Mouse (Mus musculus): ENCODE results near the gene Cir1. TPM values are rescaled to one million over a fixed set of nuclear protein-coding genes. Genes with fewer than 3 reads are reported as not detected.

Gene Cir1
- polyA plus RNA-seq, 1 experiment: 3.6 TPM

DNA sequence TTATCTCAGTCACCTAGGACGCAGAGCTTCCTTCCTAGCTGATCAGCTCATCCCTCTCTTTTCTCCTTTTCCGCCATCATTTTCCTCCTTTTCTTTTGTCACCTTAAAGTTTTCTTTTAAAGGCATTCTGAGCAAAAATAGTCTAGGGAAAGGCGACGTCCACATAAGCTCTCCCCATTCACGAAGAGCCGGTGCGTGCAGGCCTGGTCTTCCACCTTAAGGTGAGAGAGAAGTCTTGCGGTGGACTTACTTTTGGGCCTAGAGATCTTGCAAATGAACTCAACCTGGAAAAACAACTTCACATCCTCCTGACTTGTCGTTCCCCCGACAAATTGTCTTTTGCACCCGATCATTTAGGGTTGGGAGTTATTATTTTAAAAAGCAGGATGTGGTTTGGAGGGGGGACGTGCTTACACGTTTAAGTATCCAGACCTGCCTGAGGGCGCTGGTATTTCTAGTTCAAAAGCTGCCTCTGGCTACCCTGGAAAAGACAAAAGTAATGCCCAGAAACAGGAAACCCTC lies 42.4 kb downstream of the Cir1 start:
- H3K4me3 ChIP-seq (ENCODE audit: control insufficient read depth, insufficient read depth, low read length): no peak overlapping the region
- H3K36me3 ChIP-seq (ENCODE audit: control insufficient read depth, insufficient read depth, low read length): no peaks in the 10 kb centered on the region
- no peak overlapping the region for H3K27ac ChIP-seq (ENCODE audit: control insufficient read depth, insufficient read depth, low read length)
- H3K4me1 ChIP-seq (replicated peaks; ENCODE audit: control insufficient read depth, insufficient read depth, low read length): peaks cover 42% of the 10 kb centered on the region
- 3% methylated on average over 14 of the region's 14 CpGs for WGBS
- peaks cover 53% of the 10 kb centered on the region for H3K27me3 ChIP-seq (ENCODE audit: control insufficient read depth, insufficient read depth, low read length)
- DNase-seq: no peak
- TF ChIP-seq POLR2A (IDR thresholded peaks at IDR 0.05; ENCODE audit: control insufficient read depth, extremely low read depth, insufficient read depth, low read length, poor library complexity): no peak
- TF ChIP-seq CTCF (IDR thresholded peaks at IDR 0.05; ENCODE audit: borderline replicate concordance, control insufficient read depth, extremely low read depth, insufficient read depth, low read length, poor library complexity): no peak

DNA sequence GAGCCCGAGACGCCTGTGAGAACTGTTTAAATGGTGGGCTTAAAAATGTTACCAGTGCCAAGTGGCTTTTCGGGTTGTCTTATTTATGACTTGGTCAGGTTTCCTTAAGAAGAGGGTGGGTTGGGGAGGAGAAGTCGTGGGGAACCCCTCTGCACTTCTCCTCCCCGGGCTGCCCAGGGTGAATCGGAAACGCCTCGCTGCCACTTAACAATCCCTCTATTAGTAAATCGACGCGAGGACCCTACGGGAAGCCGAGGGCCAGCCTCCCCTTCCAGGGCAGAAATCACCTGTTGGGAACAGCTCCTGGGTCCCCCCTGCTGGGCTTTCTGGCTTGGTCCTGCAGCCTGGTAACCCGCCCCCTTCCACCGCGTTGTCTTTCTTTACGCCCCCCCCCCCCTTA lies 42.8 kb downstream of the Cir1 start:
- peaks cover 52% of the 10 kb centered on the region for H3K27me3 ChIP-seq (ENCODE audit: control insufficient read depth, insufficient read depth, low read length)
- no peaks in the 10 kb centered on the region for H3K36me3 ChIP-seq (ENCODE audit: control insufficient read depth, insufficient read depth, low read length)
- H3K27ac ChIP-seq (ENCODE audit: control insufficient read depth, insufficient read depth, low read length): no peak overlapping the region
- H3K4me3 ChIP-seq (ENCODE audit: control insufficient read depth, insufficient read depth, low read length): no peak overlapping the region
- peaks cover 41% of the 10 kb centered on the region for H3K4me1 ChIP-seq (replicated peaks; ENCODE audit: control insufficient read depth, insufficient read depth, low read length)
- no peak for DNase-seq
- TF ChIP-seq POLR2A (IDR thresholded peaks at IDR 0.05; ENCODE audit: control insufficient read depth, extremely low read depth, insufficient read depth, low read length, poor library complexity): no peak
- 5% methylated on average over 17 of the region's 17 CpGs for WGBS

GRCm38 (mm10) chr2:73268836-73269395 lies 43.6 kb downstream of the Cir1 start:
- DNase-seq: no peak
- no peak overlapping the region for H3K27ac ChIP-seq (ENCODE audit: control insufficient read depth, insufficient read depth, low read length)
- H3K4me1 ChIP-seq (replicated peaks; ENCODE audit: control insufficient read depth, insufficient read depth, low read length): peaks cover 34% of the 10 kb centered on the region
- 11% methylated on average over 8 of the region's 8 CpGs for WGBS
- no peaks in the 10 kb centered on the region for H3K36me3 ChIP-seq (ENCODE audit: control insufficient read depth, insufficient read depth, low read length)
- TF ChIP-seq POLR2A (IDR thresholded peaks at IDR 0.05; ENCODE audit: control insufficient read depth, extremely low read depth, insufficient read depth, low read length, poor library complexity): no peak
- TF ChIP-seq CTCF (IDR thresholded peaks at IDR 0.05; ENCODE audit: borderline replicate concordance, control insufficient read depth, extremely low read depth, insufficient read depth, low read length, poor library complexity): no peak
- no peak overlapping the region for H3K4me3 ChIP-seq (ENCODE audit: control insufficient read depth, insufficient read depth, low read length)
- H3K27me3 ChIP-seq (ENCODE audit: control insufficient read depth, insufficient read depth, low read length): peaks cover 46% of the 10 kb centered on the region

DNA sequence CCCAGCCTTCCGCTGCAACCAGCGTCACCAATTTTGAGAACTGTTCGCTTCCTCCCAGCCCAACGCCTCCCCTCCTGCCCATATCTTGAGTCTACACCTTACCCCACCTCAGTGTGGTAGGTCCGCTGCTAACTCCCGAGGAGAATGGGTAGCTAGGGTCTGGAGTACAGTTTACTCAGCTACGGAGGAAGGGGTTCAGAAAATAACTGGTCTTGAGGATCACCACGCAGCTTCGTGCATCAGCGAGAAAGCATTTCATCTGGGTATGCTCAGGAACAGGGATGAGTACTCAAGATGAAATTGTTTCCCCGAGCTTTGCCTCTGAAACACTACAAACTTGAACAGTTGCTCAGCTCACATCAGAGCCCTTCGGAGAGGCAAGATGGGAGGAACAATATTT lies 44.2 kb downstream of the Cir1 start:
- WGBS: 10% methylated on average over 12 of the region's 12 CpGs
- H3K4me1 ChIP-seq (replicated peaks; ENCODE audit: control insufficient read depth, insufficient read depth, low read length): peaks cover 28% of the 10 kb centered on the region
- no peak overlapping the region for H3K4me3 ChIP-seq (ENCODE audit: control insufficient read depth, insufficient read depth, low read length)
- peaks cover 45% of the 10 kb centered on the region for H3K27me3 ChIP-seq (ENCODE audit: control insufficient read depth, insufficient read depth, low read length)
- H3K27ac ChIP-seq (ENCODE audit: control insufficient read depth, insufficient read depth, low read length): no peak overlapping the region
- DNase-seq: no peak
- no peaks in the 10 kb centered on the region for H3K36me3 ChIP-seq (ENCODE audit: control insufficient read depth, insufficient read depth, low read length)
- TF ChIP-seq POLR2A (IDR thresholded peaks at IDR 0.05; ENCODE audit: control insufficient read depth, extremely low read depth, insufficient read depth, low read length, poor library complexity) (no peak), CTCF (IDR thresholded peaks at IDR 0.05; ENCODE audit: borderline replicate concordance, control insufficient read depth, extremely low read depth, insufficient read depth, low read length, poor library complexity) (no peak)

DNA sequence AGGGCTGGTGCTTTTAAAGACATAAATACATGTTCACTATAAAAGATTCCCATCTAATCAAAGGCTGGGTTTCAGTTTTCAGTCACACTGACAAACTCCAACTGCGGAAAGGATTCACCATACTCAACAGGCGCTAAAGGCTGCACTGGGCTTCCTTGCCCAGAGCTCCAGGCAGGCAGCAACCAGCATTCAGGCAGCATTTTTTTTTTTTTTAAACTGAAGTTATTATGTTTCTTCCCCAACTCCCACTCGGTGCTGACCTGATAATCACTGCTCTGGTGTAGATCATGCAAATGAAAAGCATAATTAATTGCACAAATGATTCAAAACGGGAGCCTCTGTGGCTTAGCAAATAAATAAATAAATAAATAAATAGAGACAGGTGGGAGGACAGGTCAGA lies 44.7 kb downstream of the Cir1 start:
- whole genome bisulfite sequencing: 14% methylated on average over 4 of the region's 4 CpGs
- no peaks in the 10 kb centered on the region for H3K36me3 ChIP-seq (ENCODE audit: control insufficient read depth, insufficient read depth, low read length)
- H3K27me3 ChIP-seq (ENCODE audit: control insufficient read depth, insufficient read depth, low read length): peaks cover 44% of the 10 kb centered on the region
- no peak for DNase-seq
- H3K27ac ChIP-seq (ENCODE audit: control insufficient read depth, insufficient read depth, low read length): no peak overlapping the region
- H3K4me3 ChIP-seq (ENCODE audit: control insufficient read depth, insufficient read depth, low read length): no peak overlapping the region
- peaks cover 23% of the 10 kb centered on the region for H3K4me1 ChIP-seq (replicated peaks; ENCODE audit: control insufficient read depth, insufficient read depth, low read length)
- TF ChIP-seq CTCF (IDR thresholded peaks at IDR 0.05; ENCODE audit: borderline replicate concordance, control insufficient read depth, extremely low read depth, insufficient read depth, low read length, poor library complexity): no peak
- no peak for TF ChIP-seq POLR2A (IDR thresholded peaks at IDR 0.05; ENCODE audit: control insufficient read depth, extremely low read depth, insufficient read depth, low read length, poor library complexity)

DNA sequence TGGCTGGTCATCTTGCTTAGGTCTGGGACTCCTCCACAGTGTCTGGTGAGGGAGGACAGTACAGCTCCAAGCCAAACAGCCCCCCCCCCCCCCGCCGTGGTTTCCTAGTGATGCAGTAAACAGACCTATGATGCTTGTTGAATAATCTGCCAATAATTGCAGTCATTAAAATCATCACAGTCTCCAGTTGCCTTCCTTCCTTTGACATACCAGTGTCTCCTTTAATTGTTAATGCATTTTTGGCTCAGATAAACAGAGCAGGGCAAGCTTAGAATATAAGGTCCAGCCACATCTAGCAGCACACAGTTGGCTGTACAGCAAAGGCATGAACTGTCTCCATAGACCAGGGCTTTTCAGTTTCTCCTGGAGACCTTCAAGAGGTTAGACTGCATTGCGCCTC lies 45.3 kb downstream of the Cir1 start:
- no peaks in the 10 kb centered on the region for H3K36me3 ChIP-seq (ENCODE audit: control insufficient read depth, insufficient read depth, low read length)
- no peak overlapping the region for H3K4me3 ChIP-seq (ENCODE audit: control insufficient read depth, insufficient read depth, low read length)
- DNase-seq: no peak
- WGBS: 26% methylated on average over 3 of the region's 3 CpGs
- H3K27me3 ChIP-seq (ENCODE audit: control insufficient read depth, insufficient read depth, low read length): peaks cover 40% of the 10 kb centered on the region
- H3K27ac ChIP-seq (ENCODE audit: control insufficient read depth, insufficient read depth, low read length): no peak overlapping the region
- peaks cover 19% of the 10 kb centered on the region for H3K4me1 ChIP-seq (replicated peaks; ENCODE audit: control insufficient read depth, insufficient read depth, low read length)
- TF ChIP-seq POLR2A (IDR thresholded peaks at IDR 0.05; ENCODE audit: control insufficient read depth, extremely low read depth, insufficient read depth, low read length, poor library complexity) (no peak), CTCF (IDR thresholded peaks at IDR 0.05; ENCODE audit: borderline replicate concordance, control insufficient read depth, extremely low read depth, insufficient read depth, low read length, poor library complexity) (no peak)

DNA sequence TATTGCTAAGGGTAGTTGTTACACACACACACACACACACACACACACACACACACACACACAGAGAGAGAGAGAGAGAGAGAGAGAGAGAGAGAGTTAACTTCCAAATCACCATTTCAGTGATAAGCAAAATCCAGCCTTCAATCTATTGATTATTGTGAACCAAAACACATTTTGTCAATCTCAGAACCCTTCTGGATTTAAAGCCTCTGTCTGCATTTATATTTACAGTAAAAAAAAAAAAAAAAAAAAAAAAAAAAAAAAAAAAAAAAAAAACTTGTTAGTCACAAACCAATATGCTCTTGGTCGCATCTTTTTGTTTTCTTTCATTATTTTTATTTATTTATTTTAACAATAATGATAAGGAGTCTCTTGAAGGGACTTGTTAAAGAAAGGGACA lies 45.9 kb downstream of the Cir1 start:
- H3K27me3 ChIP-seq (ENCODE audit: control insufficient read depth, insufficient read depth, low read length): peaks cover 38% of the 10 kb centered on the region
- no peak for DNase-seq
- H3K36me3 ChIP-seq (ENCODE audit: control insufficient read depth, insufficient read depth, low read length): no peaks in the 10 kb centered on the region
- WGBS: 37% methylated on average over 1 of the region's 1 CpGs
- no peak overlapping the region for H3K27ac ChIP-seq (ENCODE audit: control insufficient read depth, insufficient read depth, low read length)
- H3K4me1 ChIP-seq (replicated peaks; ENCODE audit: control insufficient read depth, insufficient read depth, low read length): peaks cover 16% of the 10 kb centered on the region
- no peak for TF ChIP-seq POLR2A (IDR thresholded peaks at IDR 0.05; ENCODE audit: control insufficient read depth, extremely low read depth, insufficient read depth, low read length, poor library complexity)
- TF ChIP-seq CTCF (IDR thresholded peaks at IDR 0.05; ENCODE audit: borderline replicate concordance, control insufficient read depth, extremely low read depth, insufficient read depth, low read length, poor library complexity): no peak
- H3K4me3 ChIP-seq (ENCODE audit: control insufficient read depth, insufficient read depth, low read length): no peak overlapping the region

Measured in thymus, adult 2 months (tissue).